Comparison of ENCODE assay signal across 16 mouse cellular contexts in the genomic region with DNA sequence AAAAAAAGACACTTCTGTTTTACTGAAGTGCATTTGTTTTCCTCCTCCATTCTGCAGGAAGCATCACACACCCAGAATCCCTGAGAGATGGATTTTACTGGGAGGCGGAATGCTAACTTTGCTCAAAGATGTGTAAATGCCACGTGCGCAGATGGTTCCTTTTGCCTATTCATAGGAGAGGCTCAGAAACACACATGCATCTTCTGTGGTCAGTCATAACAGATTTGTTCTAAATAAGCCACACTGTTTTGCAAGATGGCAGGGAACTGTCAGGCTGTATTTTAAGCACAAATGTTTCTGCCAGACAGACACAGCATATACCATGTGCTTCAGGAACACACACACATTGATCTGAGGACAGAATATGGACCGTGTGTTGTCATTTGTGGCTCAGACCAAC.
DNase-seq lines count a peak whose midpoint lies in the region; ATAC-seq lines count a peak whose summit lies in the region.
"Had no signal": no experiment of that assay in that cellular context is flagged by ENCODE, and none has a peak within 500 bp of the region (broad histone marks: within the 10 kb centered on the region; RNA-seq: fewer than 3 reads in every experiment).

No protein-coding gene starts in this region.

- no peak overlapping the region for H3K27ac ChIP-seq in forebrain, embryonic 15.5 days (replicated peaks)
- no peak overlapping the region for H3K27ac ChIP-seq in forebrain, embryonic 10.5 days
- H3K27ac ChIP-seq in limb, embryonic 10.5 days = no peak overlapping the region
- H3K27ac ChIP-seq: liver, embryonic 13.5 days; stomach, postnatal 0 days had no signal

- no peak for DNase-seq in forebrain, embryonic 10.5 days (ENCODE audit: extremely low spot score, low spot score)
- DNase-seq in layer of hippocampus, adult 18-20 months (ENCODE audit: low spot score in 2 of 2) = peak; percentile 28 to 50
- DNase-seq in left cerebral cortex, postnatal 14 days (ENCODE audit: low spot score in 2 of 2) = peak; percentile 43 to 45
- peak; percentile 17 to 18 for DNase-seq in right cerebral cortex, postnatal 36 days (ENCODE audit: low spot score in 2 of 2)
- no peak for DNase-seq in limb, embryonic 10.5 days (ENCODE audit: low spot score)
- DNase-seq in thymus, postnatal 0 days (ENCODE audit: low spot score) = no peak
- no peak for DNase-seq in gastrocnemius, postnatal 4 days (ENCODE audit: low spot score in 2 of 2)
- DNase-seq: adrenal gland, postnatal 14 days; cerebellum, adult 11-12 months; liver, embryonic 13.5 days; lung, postnatal 10 days had no signal

- no peaks in the 10 kb centered on the region for H3K36me3 ChIP-seq in forebrain, embryonic 15.5 days
- no peaks in the 10 kb centered on the region for H3K36me3 ChIP-seq in forebrain, embryonic 10.5 days (replicated peaks)
- no peaks in the 10 kb centered on the region for H3K36me3 ChIP-seq in limb, embryonic 10.5 days
- H3K36me3 ChIP-seq: liver, embryonic 13.5 days had no signal

- ATAC-seq in forebrain, embryonic 15.5 days (replicated peaks) = peak; percentile 48; the same call in 1 of the 2 replicates
- ATAC-seq: inflammation-experienced regulatory T-cells, adult 6 months had no signal

- intact Hi-C loops in left cerebral cortex, postnatal 14 days (cut with DNase I) = no loop called here

- no peak overlapping the region for H3K4me3 ChIP-seq in forebrain, embryonic 15.5 days
- no peak overlapping the region for H3K4me3 ChIP-seq in forebrain, embryonic 10.5 days
- H3K4me3 ChIP-seq in limb, embryonic 10.5 days = no peak overlapping the region
- H3K4me3 ChIP-seq: liver, embryonic 13.5 days had no signal

- no peak overlapping the region for H3K4me2 ChIP-seq in forebrain, embryonic 15.5 days (replicated peaks)
- H3K4me2 ChIP-seq: heart, embryonic 11.5 days; liver, embryonic 13.5 days; midbrain, embryonic 11.5 days had no signal

- no peaks in the 10 kb centered on the region for H3K27me3 ChIP-seq in forebrain, embryonic 15.5 days
- H3K27me3 ChIP-seq in forebrain, embryonic 10.5 days (ENCODE audit: poor library complexity, severe bottlenecking) = no peaks in the 10 kb centered on the region
- no peaks in the 10 kb centered on the region for H3K27me3 ChIP-seq in limb, embryonic 10.5 days (ENCODE audit: low read depth, poor library complexity, severe bottlenecking)
- H3K27me3 ChIP-seq: liver, embryonic 13.5 days had no signal

- no peaks in the 10 kb centered on the region for H3K4me1 ChIP-seq in forebrain, embryonic 15.5 days
- H3K4me1 ChIP-seq in forebrain, embryonic 10.5 days = no peaks in the 10 kb centered on the region
- H3K4me1 ChIP-seq in limb, embryonic 10.5 days = no peaks in the 10 kb centered on the region
- H3K4me1 ChIP-seq: liver, embryonic 13.5 days had no signal

- H3K9ac ChIP-seq in forebrain, embryonic 15.5 days (replicated peaks) = no peak overlapping the region
- H3K9ac ChIP-seq: liver, embryonic 13.5 days had no signal

- H3K9me3 ChIP-seq in forebrain, embryonic 15.5 days = no peaks in the 10 kb centered on the region
- H3K9me3 ChIP-seq in forebrain, embryonic 10.5 days = peaks cover 4% of the 10 kb centered on the region; the same call in 1 of the 2 replicates
- H3K9me3 ChIP-seq in limb, embryonic 10.5 days (replicated peaks) = no peaks in the 10 kb centered on the region
- H3K9me3 ChIP-seq: liver, embryonic 13.5 days had no signal

- 75% methylated on average over 4 of the region's 4 CpGs for WGBS in forebrain, embryonic 15.5 days
- 96% methylated on average over 4 of the region's 4 CpGs for WGBS in forebrain, embryonic 10.5 days
- 93% methylated on average over 4 of the region's 4 CpGs for WGBS in limb, embryonic 10.5 days

Comparison
In these comparisons a context has a peak if more than half of its experiments do, and no peak if none do; other contexts are left out.
1. DNase-seq: peak in layer of hippocampus, adult 18-20 months (2 of 2), left cerebral cortex, postnatal 14 days (2 of 2) and right cerebral cortex, postnatal 36 days (2 of 2); none in forebrain, embryonic 10.5 days (single experiment), limb, embryonic 10.5 days (single experiment), thymus, postnatal 0 days (single experiment) and gastrocnemius, postnatal 4 days (0 of 2).